Mouse (Mus musculus) stomach, embryonic 15.5 days (tissue): ENCODE measurements at regions not wholly inside any gene's neighbourhood (a gene's known extent, or its start where the extent isn't known, plus 50 kb on each side); places are given as distances from the start of the nearest gene placed in this dataset.

Source experiments
- ATAC-seq: fragments of 200-750 bp; cut with Nextera tagmentation; 2 replicates; pipeline ENCODE4 v1.8.0; 2017; ENCODE audit warnings: low read depth, moderate number of reproducible peaks, moderate TSS enrichment; ENCODE audit not compliant: insufficient read depth, low FRiP score
- H3K27ac ChIP-seq: fragments of 300-500 bp; sonication (generic); 2 replicates; pipeline ENCODE4 v1.5.1; 2015; ENCODE audit warnings: mild to moderate bottlenecking, inconsistent platforms
- H3K27me3 ChIP-seq: fragments of 300-500 bp; sonication (generic); replicated peaks from 2 replicates; pipeline ENCODE4 v1.6.1; 2015; ENCODE audit warnings: inconsistent platforms
- H3K36me3 ChIP-seq: fragments of 300-500 bp; sonication (generic); 2 replicates; pipeline ENCODE4 v1.6.1; 2015; ENCODE audit warnings: inconsistent platforms
- H3K4me1 ChIP-seq: fragments of 300-500 bp; sonication (generic); 2 replicates; pipeline ENCODE4 v1.6.1; 2015; ENCODE audit warnings: inconsistent platforms
- H3K4me2 ChIP-seq: fragments of 300-500 bp; sonication (generic); 2 replicates; pipeline ENCODE4 v1.6.1; 2015; ENCODE audit warnings: mild to moderate bottlenecking, inconsistent platforms
- H3K4me3 ChIP-seq: fragments of 300-500 bp; sonication (generic); replicated peaks from 2 replicates; pipeline ENCODE4 v1.5.1; 2015; ENCODE audit warnings: inconsistent platforms
- H3K9ac ChIP-seq: fragments of 300-500 bp; sonication (generic); 2 replicates; pipeline ENCODE4 v1.6.1; 2015; ENCODE audit warnings: inconsistent platforms
- H3K9me3 ChIP-seq: fragments of 300-500 bp; sonication (generic); 2 replicates; pipeline ENCODE4 v1.6.1; 2016; ENCODE audit warnings: inconsistent platforms
- WGBS: fragments of 180-500 bp; shearing (Covaris S2); methylation state at CpG from one replicate; pipeline ENCODE4 v1.1.7; 2015; 5-methylcytosine and 5-hydroxymethylcytosine counted together

GRCm38 (mm10) chr1:157009427-157009826, 70.0 kb upstream of the Ralgps2 start:
- H3K4me3 ChIP-seq = no peak overlapping the region
- H3K9me3 ChIP-seq = no peaks in the 10 kb centered on the region
- H3K9ac ChIP-seq = no peak overlapping the region
- H3K27me3 ChIP-seq = no peaks in the 10 kb centered on the region
- H3K36me3 ChIP-seq = no peaks in the 10 kb centered on the region
- 64% methylated on average over 9 of the region's 9 CpGs for WGBS
- no peaks in the 10 kb centered on the region for H3K4me1 ChIP-seq
- no peak overlapping the region for H3K27ac ChIP-seq
- H3K4me2 ChIP-seq = no peak overlapping the region
- no peak for ATAC-seq

GRCm38 (mm10) chr1:157007891-157008730, 68.7 kb upstream of the Ralgps2 start:
- Histone ChIP-seq H3K36me3 (no peaks in the 10 kb centered on the region), H3K4me1 (no peaks in the 10 kb centered on the region), H3K4me3 (no peak overlapping the region), H3K9ac (no peak overlapping the region), H3K4me2 (no peak overlapping the region), H3K27ac (0 out of 2 replicates have a peak overlapping the region, but pooled peaks have one; percentile 26), H3K9me3 (no peaks in the 10 kb centered on the region), H3K27me3 (no peaks in the 10 kb centered on the region)
- WGBS = 54% methylated on average over 4 of the region's 4 CpGs
- ATAC-seq = 0 out of 2 replicates have a peak, but pooled peaks have one; percentile 28

- H3K9me3 ChIP-seq = no peaks in the 10 kb centered on the region
- H3K4me2 ChIP-seq = no peak overlapping the region
- H3K4me1 ChIP-seq = peaks cover 5% of the 10 kb centered on the region
- H3K36me3 ChIP-seq = no peaks in the 10 kb centered on the region
- ATAC-seq = no peak
- H3K27me3 ChIP-seq = no peaks in the 10 kb centered on the region
- no peak overlapping the region for H3K27ac ChIP-seq
- no peak overlapping the region for H3K9ac ChIP-seq
- no peak overlapping the region for H3K4me3 ChIP-seq
- WGBS = 85% methylated on average over 16 of the region's 16 CpGs
Measured at GRCm38 (mm10) chr1:157004312-157005074, 65.1 kb upstream of the Ralgps2 start.

GRCm38 (mm10) chr1:157003034-157003433, 63.6 kb upstream of the Ralgps2 start:
- ATAC-seq = no peak
- no peaks in the 10 kb centered on the region for H3K27me3 ChIP-seq
- 70% methylated on average over 7 of the region's 7 CpGs for WGBS
- H3K27ac ChIP-seq = no peak overlapping the region
- H3K4me2 ChIP-seq = no peak overlapping the region
- no peaks in the 10 kb centered on the region for H3K9me3 ChIP-seq
- no peaks in the 10 kb centered on the region for H3K36me3 ChIP-seq
- H3K4me3 ChIP-seq = no peak overlapping the region
- no peak overlapping the region for H3K9ac ChIP-seq
- peaks cover 5% of the 10 kb centered on the region for H3K4me1 ChIP-seq

GRCm38 (mm10) chr1:157002258-157002657, 62.8 kb upstream of the Ralgps2 start:
- no peak overlapping the region for H3K4me2 ChIP-seq
- H3K9me3 ChIP-seq = no peaks in the 10 kb centered on the region
- 82% methylated on average over 2 of the region's 2 CpGs for WGBS
- no peak overlapping the region for H3K4me3 ChIP-seq
- no peak overlapping the region for H3K9ac ChIP-seq
- no peaks in the 10 kb centered on the region for H3K36me3 ChIP-seq
- no peak for ATAC-seq
- H3K27me3 ChIP-seq = no peaks in the 10 kb centered on the region
- no peak overlapping the region for H3K27ac ChIP-seq
- peaks cover 5% of the 10 kb centered on the region for H3K4me1 ChIP-seq

GRCm38 (mm10) chr1:157001008-157001660, 61.7 kb upstream of the Ralgps2 start:
- H3K4me3 ChIP-seq = no peak overlapping the region
- H3K27me3 ChIP-seq = no peaks in the 10 kb centered on the region
- peaks cover 5% of the 10 kb centered on the region for H3K4me1 ChIP-seq
- 40% methylated on average over 6 of the region's 6 CpGs for WGBS
- H3K36me3 ChIP-seq = no peaks in the 10 kb centered on the region
- H3K9me3 ChIP-seq = no peaks in the 10 kb centered on the region
- 0 out of 2 replicates have a peak overlapping the region, but pooled peaks have one; percentile 7 for H3K27ac ChIP-seq
- no peak overlapping the region for H3K9ac ChIP-seq
- no peak overlapping the region for H3K4me2 ChIP-seq
- peak; percentile 53; the same call in 1 of the 2 replicates for ATAC-seq

GRCm38 (mm10) chr1:156999947-157000346, 60.5 kb upstream of the Ralgps2 start:
- peaks cover 5% of the 10 kb centered on the region for H3K4me1 ChIP-seq
- H3K4me2 ChIP-seq = no peak overlapping the region
- ATAC-seq = no peak
- no peak overlapping the region for H3K4me3 ChIP-seq
- no peak overlapping the region for H3K27ac ChIP-seq
- no peak overlapping the region for H3K9ac ChIP-seq
- no peaks in the 10 kb centered on the region for H3K36me3 ChIP-seq
- no peaks in the 10 kb centered on the region for H3K27me3 ChIP-seq
- WGBS = 55% methylated on average over 8 of the region's 8 CpGs
- no peaks in the 10 kb centered on the region for H3K9me3 ChIP-seq

GRCm38 (mm10) chr1:156999272-156999671, 59.8 kb upstream of the Ralgps2 start:
- 82% methylated on average over 8 of the region's 8 CpGs for WGBS
- Histone ChIP-seq H3K27me3 (no peaks in the 10 kb centered on the region), H3K4me1 (peaks cover 5% of the 10 kb centered on the region), H3K27ac (no peak overlapping the region), H3K36me3 (no peaks in the 10 kb centered on the region), H3K9ac (no peak overlapping the region), H3K4me2 (no peak overlapping the region), H3K9me3 (no peaks in the 10 kb centered on the region), H3K4me3 (no peak overlapping the region)
- ATAC-seq = no peak

GRCm38 (mm10) chr1:156997476-156998305, 58.3 kb upstream of the Ralgps2 start:
- Histone ChIP-seq H3K27ac (no peak overlapping the region), H3K4me2 (no peak overlapping the region), H3K36me3 (no peaks in the 10 kb centered on the region), H3K4me3 (no peak overlapping the region), H3K9me3 (no peaks in the 10 kb centered on the region), H3K27me3 (no peaks in the 10 kb centered on the region), H3K9ac (no peak overlapping the region), H3K4me1 (peaks cover 5% of the 10 kb centered on the region)
- peak; percentile 29; the same call in 1 of the 2 replicates for ATAC-seq
- WGBS = 60% methylated on average over 12 of the region's 12 CpGs

- no peak for ATAC-seq
- Histone ChIP-seq H3K27ac (no peak overlapping the region), H3K36me3 (no peaks in the 10 kb centered on the region)
Measured at GRCm38 (mm10) chr1:156997033-156997432, 57.6 kb upstream of the Ralgps2 start.

More at GRCm38 (mm10) chr1:156997033-156997432, 57.6 kb upstream of the Ralgps2 start:
- Histone ChIP-seq H3K9me3 (no peaks in the 10 kb centered on the region), H3K27me3 (no peaks in the 10 kb centered on the region), H3K9ac (no peak overlapping the region), H3K4me3 (no peak overlapping the region), H3K4me2 (no peak overlapping the region), H3K4me1 (peaks cover 5% of the 10 kb centered on the region)
- 86% methylated on average over 10 of the region's 10 CpGs for WGBS
